Mouse (Mus musculus) MEL (cell line): ENCODE measurements around the gene Susd2. TPM values are rescaled to one million over a fixed set of nuclear protein-coding genes. Genes with fewer than 3 reads are reported as not detected.

Experiments used
- DNase-seq: peaks from one replicate; pipeline ENCODE4 v3.0.0; 2011; ENCODE audit warnings: low read depth, low spot score
- H3K27ac ChIP-seq: 2 replicates; pipeline ENCODE4 v1.5.1; 2012; ENCODE audit warnings: low read depth, mild to moderate bottlenecking, control low read depth, low read length, moderate library complexity; ENCODE audit not compliant: control insufficient read depth
- H3K27me3 ChIP-seq, 2 experiments: fragments of 150-350 bp in 1 of 2; sonication (generic) in 1 of 2; 2 replicates each; pipeline ENCODE4 v1.6.1; 2012; ENCODE audit warnings: low read length in 2 of 2, mild to moderate bottlenecking in 2 of 2, improper control_type of control experiment in 1 of 2, moderate library complexity in 1 of 2; ENCODE audit not compliant: insufficient read depth in 2 of 2, control insufficient read depth in 1 of 2
- H3K36me3 ChIP-seq, 2 experiments: 2 replicates each; pipeline ENCODE4 v1.6.1; 2012 to 2014; ENCODE audit warnings: low read length in 2 of 2, improper control_type of control experiment in 1 of 2, inconsistent platforms in 1 of 2, mild to moderate bottlenecking in 1 of 2; ENCODE audit not compliant: insufficient read depth in 2 of 2, control insufficient read depth in 1 of 2
- H3K4me1 ChIP-seq, 2 experiments: fragments of 150-350 bp in 1 of 2; sonication (generic) in 1 of 2; 2 replicates each; pipeline ENCODE4 v1.6.1; 2012; ENCODE audit warnings: low read length in 2 of 2, improper control_type of control experiment in 1 of 2, mild to moderate bottlenecking in 1 of 2; ENCODE audit not compliant: insufficient read depth in 2 of 2, control insufficient read depth in 1 of 2
- H3K4me3 ChIP-seq, 2 experiments: fragments of 150-350 bp in 1 of 2; sonication (generic) in 1 of 2; 2 replicates each; pipeline ENCODE4 v1.5.1; 2012; ENCODE audit warnings: low read depth in 2 of 2, low read length in 2 of 2, mild to moderate bottlenecking in 2 of 2, moderate library complexity in 2 of 2, control low read depth in 1 of 2, improper control_type of control experiment in 1 of 2; ENCODE audit not compliant: control insufficient read depth in 1 of 2, insufficient read depth in 1 of 2
- H3K79me2 ChIP-seq: 2 replicates; pipeline ENCODE4 v1.6.1; 2012; ENCODE audit warnings: mild to moderate bottlenecking, low read length, moderate library complexity; ENCODE audit not compliant: control insufficient read depth, poor library complexity, insufficient read depth
- H3K9ac ChIP-seq: 2 replicates; pipeline ENCODE4 v1.6.1; 2012; ENCODE audit warnings: low read depth, mild to moderate bottlenecking, control low read depth, low read length, moderate library complexity; ENCODE audit not compliant: control insufficient read depth, poor library complexity, severe bottlenecking
- H3K9me3 ChIP-seq: fragments of 150-350 bp; sonication (generic); replicated peaks from 2 replicates; pipeline ENCODE4 v1.6.1; 2012; ENCODE audit warnings: mild to moderate bottlenecking, low read length, improper control_type of control experiment, moderate library complexity; ENCODE audit not compliant: insufficient read depth
- CHD1 ChIP-seq: IDR thresholded peaks from 2 replicates; pipeline ENCODE4 v1.6.1; 2012; ENCODE audit warnings: low read depth, mild to moderate bottlenecking, inconsistent platforms, low read length, improper control_type of control experiment
- CHD2 ChIP-seq: IDR thresholded peaks from 2 replicates; pipeline ENCODE4 v1.6.1; 2011; ENCODE audit warnings: low read length, improper control_type of control experiment
- CTCF ChIP-seq, 3 experiments: IDR thresholded peaks in 2 of 3; conservative IDR thresholded peaks in 1 of 3; 2 replicates each; pipeline ENCODE4 v1.5.1; 2011 to 2012; ENCODE audit warnings: low read length in 3 of 3, low read depth in 2 of 3, mild to moderate bottlenecking in 2 of 3, improper control_type of control experiment in 1 of 3, inconsistent platforms in 1 of 3, mixed read lengths in 1 of 3, moderate library complexity in 1 of 3; ENCODE audit not compliant: control insufficient read depth in 1 of 3, insufficient read depth in 1 of 3, poor library complexity in 1 of 3, severe bottlenecking in 1 of 3
- ELF1 ChIP-seq: IDR thresholded peaks from 2 replicates; pipeline ENCODE4 v1.6.1; 2014; ENCODE audit warnings: low read depth, mild to moderate bottlenecking, inconsistent platforms, low read length, improper control_type of control experiment, moderate library complexity
- EP300 ChIP-seq, 2 experiments: IDR thresholded peaks; 2 replicates each; pipeline ENCODE4 v1.6.1; 2011; ENCODE audit warnings: improper control_type of control experiment in 2 of 2, low read length in 2 of 2, low read depth in 1 of 2, mild to moderate bottlenecking in 1 of 2
- ETS1 ChIP-seq: IDR thresholded peaks from 2 replicates; pipeline ENCODE4 v1.6.1; 2012; ENCODE audit warnings: low read depth, mild to moderate bottlenecking, inconsistent platforms, low read length, improper control_type of control experiment, moderate library complexity
- HCFC1 ChIP-seq: IDR thresholded peaks from 2 replicates; pipeline ENCODE4 v1.6.1; 2012; ENCODE audit warnings: low read depth, mild to moderate bottlenecking, inconsistent platforms, low read length, improper control_type of control experiment, moderate library complexity
- JUND ChIP-seq: IDR thresholded peaks from 2 replicates; pipeline ENCODE4 v1.6.1; 2011; ENCODE audit warnings: low read depth, mild to moderate bottlenecking, improper control_type of control experiment, low read length
- MAFK ChIP-seq: IDR thresholded peaks from 2 replicates; pipeline ENCODE4 v1.6.1; 2011; ENCODE audit warnings: low read depth, mild to moderate bottlenecking, low read length, improper control_type of control experiment, borderline replicate concordance
- MAZ ChIP-seq: IDR thresholded peaks from 2 replicates; pipeline ENCODE4 v1.6.1; 2012; ENCODE audit warnings: low read depth, mild to moderate bottlenecking, inconsistent platforms, low read length, improper control_type of control experiment
- MXI1 ChIP-seq: IDR thresholded peaks from 2 replicates; pipeline ENCODE4 v1.6.1; 2011; ENCODE audit warnings: mild to moderate bottlenecking, low read depth, low read length, improper control_type of control experiment
- MYB ChIP-seq: IDR thresholded peaks from 2 replicates; pipeline ENCODE4 v1.6.1; 2011; ENCODE audit warnings: mild to moderate bottlenecking, low read depth, low read length, improper control_type of control experiment
- MYC ChIP-seq: IDR thresholded peaks from 2 replicates; pipeline ENCODE4 v1.6.1; 2011; ENCODE audit warnings: low read depth, mild to moderate bottlenecking, low read length, improper control_type of control experiment, moderate library complexity
- NELFE ChIP-seq: IDR thresholded peaks from 2 replicates; pipeline ENCODE4 v1.6.1; 2011; ENCODE audit warnings: low read depth, low read length, improper control_type of control experiment
- NRF1 ChIP-seq: IDR thresholded peaks from 2 replicates; pipeline ENCODE4 v1.6.1; 2014; ENCODE audit warnings: low read depth, mild to moderate bottlenecking, inconsistent platforms, low read length, improper control_type of control experiment, moderate library complexity; ENCODE audit not compliant: poor library complexity, insufficient read depth, severe bottlenecking
- POLR2AphosphoS2 ChIP-seq: IDR thresholded peaks from 2 replicates; pipeline ENCODE4 v1.6.1; 2011; ENCODE audit warnings: low read length, improper control_type of control experiment
- POLR2AphosphoS5 ChIP-seq: IDR thresholded peaks from 2 replicates; pipeline ENCODE4 v1.6.1; 2012; ENCODE audit warnings: low read depth, borderline replicate concordance, mild to moderate bottlenecking, inconsistent platforms, low read length, moderate library complexity, mixed read lengths
- RAD21 ChIP-seq: IDR thresholded peaks from 2 replicates; pipeline ENCODE4 v1.6.1; 2011; ENCODE audit warnings: mild to moderate bottlenecking, low read depth, low read length, improper control_type of control experiment
- RCOR1 ChIP-seq: IDR thresholded peaks from 2 replicates; pipeline ENCODE4 v1.6.1; 2012; ENCODE audit warnings: low read depth, mild to moderate bottlenecking, inconsistent platforms, low read length, improper control_type of control experiment
- SIN3A ChIP-seq: IDR thresholded peaks from 2 replicates; pipeline ENCODE4 v1.6.1; 2012; ENCODE audit warnings: low read length, improper control_type of control experiment, inconsistent platforms
- TBP ChIP-seq: IDR thresholded peaks from 2 replicates; pipeline ENCODE4 v1.8.0; 2011; ENCODE audit warnings: low read depth, low read length, improper control_type of control experiment
- ZC3H11A ChIP-seq: IDR thresholded peaks from 2 replicates; pipeline ENCODE4 v1.6.1; 2012; ENCODE audit warnings: low read depth, mild to moderate bottlenecking, inconsistent platforms, low read length, improper control_type of control experiment
- ZKSCAN1 ChIP-seq: IDR thresholded peaks from 2 replicates; pipeline ENCODE4 v1.6.1; 2012; ENCODE audit warnings: low read depth, mild to moderate bottlenecking, inconsistent platforms, low read length, improper control_type of control experiment, moderate library complexity
- ZNF384 ChIP-seq: IDR thresholded peaks from 2 replicates; pipeline ENCODE4 v1.6.1; 2012; ENCODE audit warnings: low read depth, mild to moderate bottlenecking, inconsistent platforms, low read length, improper control_type of control experiment
- polyA plus RNA-seq, 2 experiments: library from polyadenylated mRNA; stranded (reverse) in 1 of 2; unstranded in 1 of 2; fragments of >175 nt in 1 of 2; fragments of >200 nt in 1 of 2; gene quantifications; 2 replicates each; pipeline versions ENCODE4 v1.2.1 to v1.2.4; 2012; ENCODE audit warnings: low replicate concordance in 2 of 2, low read depth in 1 of 2; ENCODE audit not compliant: insufficient read length in 2 of 2, insufficient read depth in 1 of 2, missing spikeins in 1 of 2
- total RNA-seq: library from RNA; depleted of rRNA; stranded (reverse); fragments of 300-350 nt; gene quantifications from 2 replicates; pipeline ENCODE4 v1.2.3, GENCODE M21; 2012

The Susd2 gene
- total and polyA plus RNA-seq, 3 experiments: 0.12 to 0.15 TPM; not detected in 1

- Histone ChIP-seq H3K4me1 (no peaks in the 10 kb centered on the region), H3K4me3 (no peak overlapping the region)
- TF ChIP-seq POLR2AphosphoS2: no peak
- no peak for TF ChIP-seq ELF1
- no peak for TF ChIP-seq ETS1
- no peak for TF ChIP-seq ZNF384
- TF ChIP-seq CHD2: no peak
- no peak for TF ChIP-seq NRF1
- TF ChIP-seq RCOR1: no peak
- no peak for TF ChIP-seq JUND
- no peak for TF ChIP-seq NELFE
- TF ChIP-seq CHD1: no peak
- no peak for TF ChIP-seq HCFC1
- no peak for TF ChIP-seq MAFK
- no peak for TF ChIP-seq ZKSCAN1
- TF ChIP-seq, all 39 proteins: peak for 0
- no peaks in the 10 kb centered on the region for H3K27me3 ChIP-seq
- no peak for DNase-seq
- no peaks in the 10 kb centered on the region for H3K79me2 ChIP-seq
- H3K9me3 ChIP-seq: no peaks in the 10 kb centered on the region
- H3K36me3 ChIP-seq: peaks cover 0 to 6% of the 10 kb centered on the region in 2 experiments; a peak in 2 of 4 replicates
- no peak overlapping the region for H3K9ac ChIP-seq
- H3K27ac ChIP-seq: no peak overlapping the region
Observed at GRCm38 (mm10) chr10:75677571-75677970, 33.8 kb upstream of the Susd2 start.

- Histone ChIP-seq H3K79me2 (no peaks in the 10 kb centered on the region), H3K4me3 (no peak overlapping the region)
- no peak for DNase-seq
- TF ChIP-seq HCFC1 (no peak), NRF1 (no peak), TBP (no peak)
- TF ChIP-seq, all 39 proteins: peak for 0
- Histone ChIP-seq H3K9me3 (no peaks in the 10 kb centered on the region), H3K9ac (no peak overlapping the region), H3K36me3 (peaks cover 0 to 6% of the 10 kb centered on the region in 2 experiments; a peak in 2 of 4 replicates), H3K27me3 (no peaks in the 10 kb centered on the region), H3K4me1 (no peaks in the 10 kb centered on the region), H3K27ac (no peak overlapping the region)
Observed at GRCm38 (mm10) chr10:75676819-75677565, 33.2 kb upstream of the Susd2 start.

- H3K27me3 ChIP-seq: no peaks in the 10 kb centered on the region
- TF ChIP-seq CTCF (IDR thresholded peaks at IDR 0.05 in 2 of 3, conservative IDR thresholded peaks at IDR 0.05 in 1 of 3; ENCODE audit: control insufficient read depth in 1 of 3, insufficient read depth in 1 of 3, low read depth in 2 of 3, low read length in 3 of 3, poor library complexity in 1 of 3, severe bottlenecking in 1 of 3) (no peak), MYB (no peak), RAD21 (no peak), MAZ (no peak), SIN3A (no peak), MXI1 (no peak), EP300 (IDR thresholded peaks at IDR 0.05; ENCODE audit: low read depth in 1 of 2, low read length in 2 of 2) (no peak), TBP (no peak), MYC (no peak), POLR2AphosphoS5 (no peak), JUND (no peak), ETS1 (no peak), ZC3H11A (no peak)
- H3K9ac ChIP-seq: no peak overlapping the region
- no peak overlapping the region for H3K4me3 ChIP-seq
- H3K79me2 ChIP-seq: no peaks in the 10 kb centered on the region
- H3K27ac ChIP-seq: no peak overlapping the region
- no peaks in the 10 kb centered on the region for H3K9me3 ChIP-seq
- no peak for DNase-seq
- H3K36me3 ChIP-seq: peaks cover 0 to 2% of the 10 kb centered on the region in 2 experiments; a peak in 2 of 4 replicates
- H3K4me1 ChIP-seq: no peaks in the 10 kb centered on the region
Observed at GRCm38 (mm10) chr10:75676286-75676685, 32.5 kb upstream of the Susd2 start.
